Mouse (Mus musculus) mesoderm, embryonic 11.5 days (tissue): ENCODE data around the gene Rnaset2b.
"Not testable (repeated sequence)": the region's sequence is repeated elsewhere in the genome, so short reads cannot be mapped to it uniquely, and the experiment has no call there.

Experiments
- DNase-seq: peaks from one replicate; pipeline ENCODE4 v3.0.0-alpha.2; 2012; ENCODE audit warnings: low read depth, low spot score

Gene Rnaset2b

GRCm38 (mm10) chr17:6980144-6980543 is 9.7 kb downstream of the Rnaset2b start:
- not testable (repeated sequence) for DNase-seq

GRCm38 (mm10) chr17:6986118-6986517 is 15.7 kb downstream of the Rnaset2b start:
- DNase-seq = not testable (repeated sequence)

GRCm38 (mm10) chr17:6995504-6995903 is 25.1 kb downstream of the Rnaset2b start:
- DNase-seq = not testable (repeated sequence)

- DNase-seq = not testable (repeated sequence)
These were observed 26.4 kb downstream of the Rnaset2b start for GRCm38 (mm10) chr17:6996826-6997225.

- not testable (repeated sequence) for DNase-seq
These were observed 27.5 kb downstream of the Rnaset2b start for GRCm38 (mm10) chr17:6997778-6998490.

- not testable (repeated sequence) for DNase-seq
These were observed 31.6 kb downstream of the Rnaset2b start for GRCm38 (mm10) chr17:7001790-7002585.

- not testable (repeated sequence) for DNase-seq
These were observed 33.0 kb downstream of the Rnaset2b start for GRCm38 (mm10) chr17:7003392-7003791.

GRCm38 (mm10) chr17:7005646-7006045 is 35.2 kb downstream of the Rnaset2b start:
- not testable (repeated sequence) for DNase-seq

- not testable (repeated sequence) for DNase-seq
These were observed 38.5 kb downstream of the Rnaset2b start for GRCm38 (mm10) chr17:7008885-7009284.

GRCm38 (mm10) chr17:7009440-7009839 is 39.0 kb downstream of the Rnaset2b start:
- not testable (repeated sequence) for DNase-seq

- DNase-seq = not testable (repeated sequence)
These were observed 39.5 kb downstream of the Rnaset2b start for GRCm38 (mm10) chr17:7009901-7010300.

GRCm38 (mm10) chr17:7014190-7014589 is 43.8 kb downstream of the Rnaset2b start:
- not testable (repeated sequence) for DNase-seq

GRCm38 (mm10) chr17:7025257-7025656 is 54.8 kb downstream of the Rnaset2b start, which contains the start of gene Gm1604a:
Gene Gm1604a (plus strand): TSS chr17:7025568.
- DNase-seq = not testable (repeated sequence)

- DNase-seq = not testable (repeated sequence)
These were observed 55.4 kb downstream of the Rnaset2b start for GRCm38 (mm10) chr17:7025764-7026346.

GRCm38 (mm10) chr17:7030204-7030603 is 59.8 kb downstream of the Rnaset2b start:
- DNase-seq = not testable (repeated sequence)

GRCm38 (mm10) chr17:7030622-7031174 is 60.3 kb downstream of the Rnaset2b start:
- DNase-seq = not testable (repeated sequence)

GRCm38 (mm10) chr17:7033192-7034166 is 63.0 kb downstream of the Rnaset2b start:
- DNase-seq = not testable (repeated sequence)
